Mouse (Mus musculus) CH12.LX (cell line): ENCODE measurements at regions not wholly inside any gene's neighbourhood (a gene's known extent, or its start where the extent isn't known, plus 50 kb on each side); places are given as distances from the start of the nearest gene placed in this dataset.

ENCODE experiments used
- DNase-seq: peaks from one replicate; pipeline ENCODE4 v3.0.0-alpha.2; 2013; ENCODE audit errors: extremely low read depth
- H3K27ac ChIP-seq: 2 replicates; pipeline ENCODE4 v1.5.1; 2012; ENCODE audit warnings: low read depth, mild to moderate bottlenecking, control low read depth, moderate library complexity; ENCODE audit not compliant: insufficient read depth
- H3K27me3 ChIP-seq: replicated peaks from 2 replicates; pipeline ENCODE3; 2012; ENCODE audit warnings: inconsistent platforms
- H3K36me3 ChIP-seq, 2 experiments: replicated peaks in 1 of 2; 2 replicates each; pipeline versions ENCODE3 to v1.6.1; 2012; ENCODE audit warnings: inconsistent platforms in 1 of 2, low read length in 1 of 2, mild to moderate bottlenecking in 1 of 2, mixed read lengths in 1 of 2, moderate library complexity in 1 of 2; ENCODE audit not compliant: control insufficient read depth in 1 of 2, insufficient read depth in 1 of 2
- H3K4me1 ChIP-seq, 2 experiments: 2 replicates each; pipeline ENCODE4 v1.6.1; 2012; ENCODE audit warnings: inconsistent platforms in 1 of 2, moderate library complexity in 1 of 2; ENCODE audit not compliant: insufficient read depth in 2 of 2, control insufficient read depth in 1 of 2
- H3K4me2 ChIP-seq: 2 replicates; pipeline ENCODE4 v1.6.1; 2012; ENCODE audit warnings: low read depth, mild to moderate bottlenecking, control low read depth; ENCODE audit not compliant: poor library complexity, insufficient read depth, severe bottlenecking
- H3K4me3 ChIP-seq, 3 experiments: fragments of 150-350 bp in 1 of 3; sonication (generic) in 1 of 3; replicated peaks in 1 of 3; 2 replicates each; pipeline versions ENCODE3 to v1.5.1; 2011 to 2012; ENCODE audit warnings: low read depth in 2 of 3, low read length in 2 of 3, mild to moderate bottlenecking in 2 of 3, moderate library complexity in 2 of 3, control low read depth in 1 of 3, improper control_type of control experiment in 1 of 3, inconsistent platforms in 1 of 3, mixed read lengths in 1 of 3; ENCODE audit not compliant: poor library complexity in 1 of 3
- H3K79me2 ChIP-seq: replicated peaks from 2 replicates; pipeline ENCODE4 v1.6.1; 2012; ENCODE audit warnings: mild to moderate bottlenecking, moderate library complexity; ENCODE audit not compliant: control insufficient read depth, poor library complexity, insufficient read depth, severe bottlenecking; ENCODE audit errors: extremely low read depth
- H3K9ac ChIP-seq: 2 replicates; pipeline ENCODE4 v1.6.1; 2012; ENCODE audit warnings: low read depth, mild to moderate bottlenecking, control low read depth, moderate library complexity; ENCODE audit not compliant: insufficient read depth
- H3K9me3 ChIP-seq: replicated peaks from 2 replicates; pipeline ENCODE3; 2012; ENCODE audit warnings: low read length, inconsistent platforms, mixed read lengths
- BHLHE40 ChIP-seq: IDR thresholded peaks from 2 replicates; pipeline ENCODE4 v1.6.1; 2011; ENCODE audit warnings: mild to moderate bottlenecking, low read depth, low read length, improper control_type of control experiment
- CHD1 ChIP-seq: IDR thresholded peaks from 2 replicates; pipeline ENCODE4 v1.6.1; 2012; ENCODE audit warnings: low read depth, low read length, improper control_type of control experiment, inconsistent platforms
- CHD2 ChIP-seq: IDR thresholded peaks from 2 replicates; pipeline ENCODE4 v1.6.1; 2011; ENCODE audit warnings: low read length, improper control_type of control experiment
- CTCF ChIP-seq, 2 experiments: IDR thresholded peaks in 1 of 2; conservative IDR thresholded peaks in 1 of 2; 2 replicates each; pipeline ENCODE4 v1.5.1; 2011 to 2012; ENCODE audit warnings: low read depth in 2 of 2, low read length in 2 of 2, improper control_type of control experiment in 1 of 2, inconsistent platforms in 1 of 2, mild to moderate bottlenecking in 1 of 2, moderate library complexity in 1 of 2
- ETS1 ChIP-seq: conservative IDR thresholded peaks from 2 replicates; pipeline ENCODE4 v1.6.1; 2012; ENCODE audit warnings: low read depth, mild to moderate bottlenecking, inconsistent platforms, low read length, improper control_type of control experiment, moderate library complexity
- GABPA ChIP-seq: IDR thresholded peaks from 2 replicates; pipeline ENCODE4 v1.6.1; 2012; ENCODE audit warnings: low read depth, low read length, improper control_type of control experiment, inconsistent platforms; ENCODE audit not compliant: insufficient replicate concordance
- HCFC1 ChIP-seq: IDR thresholded peaks from 2 replicates; pipeline ENCODE4 v1.6.1; 2012; ENCODE audit warnings: low read depth, mild to moderate bottlenecking, inconsistent platforms, low read length, improper control_type of control experiment
- IRF4 ChIP-seq: IDR thresholded peaks from 2 replicates; pipeline ENCODE4 v1.6.1; 2014; ENCODE audit warnings: low read depth, mild to moderate bottlenecking, inconsistent platforms, low read length, improper control_type of control experiment
- JUND ChIP-seq: conservative IDR thresholded peaks from 2 replicates; pipeline ENCODE4 v1.6.1; 2011; ENCODE audit warnings: low read depth, low read length, improper control_type of control experiment
- MAFK ChIP-seq: IDR thresholded peaks from 2 replicates; pipeline ENCODE4 v1.6.1; 2011; ENCODE audit warnings: low read length, improper control_type of control experiment; ENCODE audit not compliant: insufficient replicate concordance
- MAZ ChIP-seq: IDR thresholded peaks from 2 replicates; pipeline ENCODE4 v1.6.1; 2012; ENCODE audit warnings: low read depth, mild to moderate bottlenecking, inconsistent platforms, low read length, improper control_type of control experiment, moderate library complexity
- MEF2A ChIP-seq: IDR thresholded peaks from 2 replicates; pipeline ENCODE4 v1.6.1; 2014; ENCODE audit warnings: low read depth, mild to moderate bottlenecking, inconsistent platforms, low read length, improper control_type of control experiment, borderline replicate concordance
- MXI1 ChIP-seq: IDR thresholded peaks from 2 replicates; pipeline ENCODE4 v1.6.1; 2011; ENCODE audit warnings: mild to moderate bottlenecking, low read depth, low read length, improper control_type of control experiment
- MYC ChIP-seq: IDR thresholded peaks from 2 replicates; pipeline ENCODE4 v1.6.1; 2011; ENCODE audit warnings: low read depth, mild to moderate bottlenecking, improper control_type of control experiment, low read length
- NRF1 ChIP-seq: IDR thresholded peaks from 2 replicates; pipeline ENCODE4 v1.6.1; 2014; ENCODE audit warnings: low read depth, mild to moderate bottlenecking, inconsistent platforms, low read length, improper control_type of control experiment, moderate library complexity
- PAX5 ChIP-seq: IDR thresholded peaks from 2 replicates; pipeline ENCODE4 v1.6.1; 2012; ENCODE audit warnings: low read length, inconsistent platforms, mixed read lengths
- RAD21 ChIP-seq: IDR thresholded peaks from 2 replicates; pipeline ENCODE4 v1.6.1; 2011; ENCODE audit warnings: low read depth, mild to moderate bottlenecking, low read length, improper control_type of control experiment, moderate library complexity
- RCOR1 ChIP-seq: conservative IDR thresholded peaks from 2 replicates; pipeline ENCODE4 v1.6.1; 2012; ENCODE audit warnings: low read depth, mild to moderate bottlenecking, inconsistent platforms, low read length, improper control_type of control experiment
- SIN3A ChIP-seq: IDR thresholded peaks from 2 replicates; pipeline ENCODE4 v1.6.1; 2012; ENCODE audit warnings: low read length, improper control_type of control experiment, inconsistent platforms
- SMC3 ChIP-seq: IDR thresholded peaks from 2 replicates; pipeline ENCODE4 v1.6.1; 2011; ENCODE audit warnings: low read depth, low read length, improper control_type of control experiment
- TBP ChIP-seq: conservative IDR thresholded peaks from 2 replicates; pipeline ENCODE4 v1.6.1; 2011; ENCODE audit warnings: low read depth, low read length, improper control_type of control experiment
- UBTF ChIP-seq: IDR thresholded peaks from 2 replicates; pipeline ENCODE4 v1.6.1; 2012; ENCODE audit warnings: low read depth, mild to moderate bottlenecking, inconsistent platforms, low read length, improper control_type of control experiment, moderate library complexity
- USF2 ChIP-seq: conservative IDR thresholded peaks from 2 replicates; pipeline ENCODE4 v1.6.1; 2011; ENCODE audit warnings: low read depth, low read length, improper control_type of control experiment
- ZC3H11A ChIP-seq: IDR thresholded peaks from 2 replicates; pipeline ENCODE4 v1.6.1; 2012; ENCODE audit warnings: low read depth, mild to moderate bottlenecking, inconsistent platforms, low read length, improper control_type of control experiment
- ZKSCAN1 ChIP-seq: IDR thresholded peaks from 2 replicates; pipeline ENCODE4 v1.6.1; 2012; ENCODE audit warnings: low read depth, inconsistent platforms, low read length, improper control_type of control experiment, borderline replicate concordance
- ZMIZ1 ChIP-seq: IDR thresholded peaks from 2 replicates; pipeline ENCODE4 v1.6.1; 2012; ENCODE audit warnings: low read depth, mild to moderate bottlenecking, inconsistent platforms, low read length, improper control_type of control experiment
- dilution Hi-C: fragments of 300-500 bp; cut with MboI; formaldehyde crosslinking; loops from 2 replicates; pipeline ENCODE4 v1.14.3; 2020; ENCODE audit warnings: low sequenced_read_pairs; ENCODE audit not compliant: extremely low pct_unique_long_range_greater_than_20kb, extremely low pct_ligation_motif_present
- in situ Hi-C: fragments of 300-500 bp; cut with MboI; formaldehyde crosslinking; loops from 3 replicates; pipeline ENCODE4 v1.14.3; 2019; ENCODE audit warnings: low sequenced_read_pairs, low pct_ligation_motif_present, low pct_unique_long_range_greater_than_20kb, mixed read lengths

DNA sequence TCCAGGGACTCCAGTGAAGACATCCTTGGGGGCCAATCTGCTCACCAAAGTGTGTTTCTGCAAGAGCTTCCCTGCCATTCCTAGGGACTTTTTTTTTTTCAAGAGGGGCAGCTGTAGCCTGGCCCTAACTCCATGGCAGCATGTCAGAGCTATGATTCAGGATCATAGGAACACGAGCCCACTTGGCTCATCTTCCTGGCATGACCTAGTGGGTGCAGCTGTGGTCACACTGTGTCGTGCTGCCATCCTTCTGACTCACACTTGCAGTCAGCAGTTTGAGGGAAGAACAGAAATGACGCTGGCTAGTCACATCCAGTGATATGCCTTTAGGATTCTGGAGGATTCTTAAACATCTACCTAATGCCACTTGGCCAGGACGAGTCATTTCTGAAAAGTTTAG is 566.5 kb upstream of the Cdh5 start:
- in situ Hi-C loops = no loop called here
- no peak for DNase-seq
- peaks cover 0 to 7% of the 10 kb centered on the region in 2 experiments; a peak in 2 of 4 replicates for H3K4me1 ChIP-seq
- no peak overlapping the region for H3K27ac ChIP-seq
- no peaks in the 10 kb centered on the region for H3K36me3 ChIP-seq
- dilution Hi-C loops = no loop called here
- H3K79me2 ChIP-seq = no peaks in the 10 kb centered on the region
- H3K9ac ChIP-seq = no peak overlapping the region
- no peaks in the 10 kb centered on the region for H3K9me3 ChIP-seq
- H3K4me2 ChIP-seq = no peak overlapping the region
- TF ChIP-seq PAX5 (no peak), CHD2 (no peak), ZKSCAN1 (no peak), IRF4 (no peak), ETS1 (no peak), JUND (no peak), MEF2A (no peak), TBP (no peak), USF2 (no peak), UBTF (no peak), ZC3H11A (no peak), SMC3 (no peak), HCFC1 (no peak), SIN3A (no peak), CTCF (conservative IDR thresholded peaks at IDR 0.05 in 1 of 2, IDR thresholded peaks at IDR 0.05 in 1 of 2; ENCODE audit: low read depth in 2 of 2, low read length in 2 of 2) (no peak), MYC (no peak), ZMIZ1 (no peak), NRF1 (no peak), CHD1 (no peak), MXI1 (no peak)
- H3K27me3 ChIP-seq = no peaks in the 10 kb centered on the region
- no peak overlapping the region for H3K4me3 ChIP-seq

DNA sequence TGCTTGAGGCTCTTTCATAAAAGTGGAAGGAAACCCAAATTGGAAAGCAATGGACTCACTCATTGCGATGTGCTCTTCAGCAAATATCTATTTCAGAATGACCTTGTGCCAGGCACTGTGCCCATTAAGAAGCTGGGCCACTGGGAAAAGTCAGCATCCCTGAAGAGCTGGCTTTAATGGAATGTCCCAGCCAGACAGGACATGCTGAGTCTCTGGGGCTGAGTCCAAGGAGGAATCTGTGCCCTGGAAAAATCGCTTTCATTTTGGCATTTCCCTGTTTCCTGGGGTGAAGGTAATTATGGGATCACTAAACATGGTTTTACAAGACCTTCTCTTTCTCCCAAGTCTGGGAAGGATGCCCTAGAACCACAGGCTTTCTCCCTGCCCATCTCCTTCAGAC is 564.6 kb upstream of the Cdh5 start:
- in situ Hi-C loops = no loop called here

More for the DNA sequence above, 564.6 kb upstream of the Cdh5 start:
- no peak for TF ChIP-seq NRF1
- no peak for TF ChIP-seq MAZ
- no peak for TF ChIP-seq ETS1
- no peak for TF ChIP-seq USF2
- no peak for TF ChIP-seq RCOR1
- no peak for TF ChIP-seq SIN3A
- no peak for TF ChIP-seq CHD2
- TF ChIP-seq RAD21 = no peak
- no peak for TF ChIP-seq MEF2A
- no peak for TF ChIP-seq BHLHE40
- no peak for TF ChIP-seq MYC
- no peak for TF ChIP-seq GABPA
- TF ChIP-seq MAFK = no peak
- TF ChIP-seq TBP = no peak
- TF ChIP-seq, all 38 proteins: peak for 0
- H3K4me3 ChIP-seq = no peak overlapping the region
- no peak overlapping the region for H3K9ac ChIP-seq
- H3K27ac ChIP-seq = no peak overlapping the region
- H3K36me3 ChIP-seq = no peaks in the 10 kb centered on the region
- no peaks in the 10 kb centered on the region for H3K27me3 ChIP-seq
- dilution Hi-C loops = no loop called here
- no peaks in the 10 kb centered on the region for H3K9me3 ChIP-seq
- H3K4me2 ChIP-seq = no peak overlapping the region
- H3K79me2 ChIP-seq = no peaks in the 10 kb centered on the region
- no peak for DNase-seq
- no peaks in the 10 kb centered on the region for H3K4me1 ChIP-seq
